Mouse (Mus musculus) lung, postnatal 0 days (tissue): ENCODE measurements at regions not wholly inside any gene's neighbourhood (a gene's known extent, or its start where the extent isn't known, plus 50 kb on each side); places are given as distances from the start of the nearest gene placed in this dataset.

Experiments used
- CTCF ChIP-seq: IDR thresholded peaks from 2 replicates; pipeline ENCODE4 v1.5.1; 2016; ENCODE audit warnings: antibody characterized with exemption, mild to moderate bottlenecking
- EP300 ChIP-seq: IDR thresholded peaks from 2 replicates; pipeline ENCODE4 v1.6.1; 2016; ENCODE audit warnings: antibody characterized with exemption, mild to moderate bottlenecking, control low read depth

- TF ChIP-seq EP300 (no peak), CTCF (no peak)
These were observed 66.8 kb downstream of the Tpra1 start for GRCm38 (mm10) chr6:88968842-88969241.
